Mouse (Mus musculus) thymus, adult 2 months (tissue): ENCODE measurements at regions not wholly inside any gene's neighbourhood (a gene's known extent, or its start where the extent isn't known, plus 50 kb on each side); places are given as distances from the start of the nearest gene placed in this dataset.

Experiments
- CTCF ChIP-seq: fragments of 200-500 bp; IDR thresholded peaks from 2 replicates; pipeline ENCODE4 v1.5.1; 2012; ENCODE audit warnings: mild to moderate bottlenecking, control low read depth, low read length, moderate library complexity, borderline replicate concordance; ENCODE audit not compliant: control insufficient read depth, poor library complexity, insufficient read depth; ENCODE audit errors: extremely low read depth
- POLR2A ChIP-seq: fragments of 200-500 bp; IDR thresholded peaks from 2 replicates; pipeline ENCODE4 v1.6.1; 2012; ENCODE audit warnings: mild to moderate bottlenecking, low read length, control low read depth, moderate library complexity; ENCODE audit not compliant: control insufficient read depth, poor library complexity, insufficient read depth; ENCODE audit errors: extremely low read depth

- no peak for TF ChIP-seq POLR2A
- no peak for TF ChIP-seq CTCF
Measured at GRCm38 (mm10) chr11:113071942-113072341, 289.9 kb downstream of the Sox9 start.
